Mouse (Mus musculus): ENCODE data around the gene St8sia6. TPM values are rescaled to one million over a fixed set of nuclear protein-coding genes. Genes with fewer than 3 reads are reported as not detected.

The St8sia6 gene
- polyA plus RNA-seq, 1 experiment: 0.61 TPM

GRCm38 (mm10) chr2:13768524-13768923 is 25.3 kb downstream of the St8sia6 start:
- H3K4me1 ChIP-seq (ENCODE audit: control insufficient read depth, insufficient read depth, low read length): no peaks in the 10 kb centered on the region
- H3K27ac ChIP-seq (ENCODE audit: insufficient read depth, low read length): no peak overlapping the region
- H3K4me3 ChIP-seq (ENCODE audit: insufficient read depth, low read length): no peak overlapping the region
- TF ChIP-seq CTCF (IDR thresholded peaks at IDR 0.05; ENCODE audit: extremely low read depth, insufficient read depth, low read length): no peak
- TF ChIP-seq POLR2A (IDR thresholded peaks at IDR 0.05; ENCODE audit: extremely low read depth, insufficient read depth, low read length): no peak

- H3K27ac ChIP-seq (ENCODE audit: insufficient read depth, low read length): peak overlapping the region; percentile 87
- no peak for TF ChIP-seq CTCF (IDR thresholded peaks at IDR 0.05; ENCODE audit: extremely low read depth, insufficient read depth, low read length)
- no peak for TF ChIP-seq POLR2A (IDR thresholded peaks at IDR 0.05; ENCODE audit: extremely low read depth, insufficient read depth, low read length)
- no peak overlapping the region for H3K4me3 ChIP-seq (ENCODE audit: insufficient read depth, low read length)
- no peaks in the 10 kb centered on the region for H3K4me1 ChIP-seq (ENCODE audit: control insufficient read depth, insufficient read depth, low read length)
Measured at GRCm38 (mm10) chr2:13767532-13768411, 26.1 kb downstream of the St8sia6 start.

GRCm38 (mm10) chr2:13760366-13760765 is 33.5 kb downstream of the St8sia6 start:
- Histone ChIP-seq H3K27ac (ENCODE audit: insufficient read depth, low read length) (no peak overlapping the region), H3K4me3 (ENCODE audit: insufficient read depth, low read length) (no peak overlapping the region), H3K4me1 (ENCODE audit: control insufficient read depth, insufficient read depth, low read length) (no peaks in the 10 kb centered on the region; the same call in 1 of the 2 replicates)
- TF ChIP-seq POLR2A (IDR thresholded peaks at IDR 0.05; ENCODE audit: extremely low read depth, insufficient read depth, low read length): no peak
- no peak for TF ChIP-seq CTCF (IDR thresholded peaks at IDR 0.05; ENCODE audit: extremely low read depth, insufficient read depth, low read length)

- Histone ChIP-seq H3K4me1 (ENCODE audit: control insufficient read depth, insufficient read depth, low read length) (no peaks in the 10 kb centered on the region; the same call in 1 of the 2 replicates), H3K27ac (ENCODE audit: insufficient read depth, low read length) (no peak overlapping the region), H3K4me3 (ENCODE audit: insufficient read depth, low read length) (no peak overlapping the region)
- no peak for TF ChIP-seq CTCF (IDR thresholded peaks at IDR 0.05; ENCODE audit: extremely low read depth, insufficient read depth, low read length)
- no peak for TF ChIP-seq POLR2A (IDR thresholded peaks at IDR 0.05; ENCODE audit: extremely low read depth, insufficient read depth, low read length)
Measured at GRCm38 (mm10) chr2:13757412-13757811, 36.5 kb downstream of the St8sia6 start.

GRCm38 (mm10) chr2:13755733-13756132 is 38.1 kb downstream of the St8sia6 start:
- no peak overlapping the region for H3K4me3 ChIP-seq (ENCODE audit: insufficient read depth, low read length)

GRCm38 (mm10) chr2:13751691-13752090 is 42.2 kb downstream of the St8sia6 start:
- H3K4me1 ChIP-seq (ENCODE audit: control insufficient read depth, insufficient read depth, low read length): no peaks in the 10 kb centered on the region; the same call in 1 of the 2 replicates
- no peak overlapping the region for H3K4me3 ChIP-seq (ENCODE audit: insufficient read depth, low read length)
- TF ChIP-seq POLR2A (IDR thresholded peaks at IDR 0.05; ENCODE audit: extremely low read depth, insufficient read depth, low read length) (no peak), CTCF (IDR thresholded peaks at IDR 0.05; ENCODE audit: extremely low read depth, insufficient read depth, low read length) (no peak)
- no peak overlapping the region for H3K27ac ChIP-seq (ENCODE audit: insufficient read depth, low read length)

More at GRCm38 (mm10) chr2:13755733-13756132, 38.1 kb downstream of the St8sia6 start:
- H3K27ac ChIP-seq (ENCODE audit: insufficient read depth, low read length): no peak overlapping the region
- no peak for TF ChIP-seq POLR2A (IDR thresholded peaks at IDR 0.05; ENCODE audit: extremely low read depth, insufficient read depth, low read length)
- TF ChIP-seq CTCF (IDR thresholded peaks at IDR 0.05; ENCODE audit: extremely low read depth, insufficient read depth, low read length): no peak
- no peaks in the 10 kb centered on the region; the same call in 1 of the 2 replicates for H3K4me1 ChIP-seq (ENCODE audit: control insufficient read depth, insufficient read depth, low read length)

GRCm38 (mm10) chr2:13750777-13751176 is 43.1 kb downstream of the St8sia6 start:
- Histone ChIP-seq H3K4me3 (ENCODE audit: insufficient read depth, low read length) (no peak overlapping the region), H3K27ac (ENCODE audit: insufficient read depth, low read length) (no peak overlapping the region), H3K4me1 (ENCODE audit: control insufficient read depth, insufficient read depth, low read length) (no peaks in the 10 kb centered on the region; the same call in 1 of the 2 replicates)
- TF ChIP-seq CTCF (IDR thresholded peaks at IDR 0.05; ENCODE audit: extremely low read depth, insufficient read depth, low read length): no peak
- TF ChIP-seq POLR2A (IDR thresholded peaks at IDR 0.05; ENCODE audit: extremely low read depth, insufficient read depth, low read length): no peak

GRCm38 (mm10) chr2:13750089-13750488 is 43.8 kb downstream of the St8sia6 start:
- no peak overlapping the region for H3K4me3 ChIP-seq (ENCODE audit: insufficient read depth, low read length)
- H3K4me1 ChIP-seq (ENCODE audit: control insufficient read depth, insufficient read depth, low read length): no peaks in the 10 kb centered on the region
- no peak overlapping the region for H3K27ac ChIP-seq (ENCODE audit: insufficient read depth, low read length)
- TF ChIP-seq POLR2A (IDR thresholded peaks at IDR 0.05; ENCODE audit: extremely low read depth, insufficient read depth, low read length) (no peak), CTCF (IDR thresholded peaks at IDR 0.05; ENCODE audit: extremely low read depth, insufficient read depth, low read length) (no peak)

- TF ChIP-seq POLR2A (IDR thresholded peaks at IDR 0.05; ENCODE audit: extremely low read depth, insufficient read depth, low read length) (no peak), CTCF (IDR thresholded peaks at IDR 0.05; ENCODE audit: extremely low read depth, insufficient read depth, low read length) (no peak)
- no peak overlapping the region for H3K4me3 ChIP-seq (ENCODE audit: insufficient read depth, low read length)
- H3K4me1 ChIP-seq (ENCODE audit: control insufficient read depth, insufficient read depth, low read length): no peaks in the 10 kb centered on the region
- H3K27ac ChIP-seq (ENCODE audit: insufficient read depth, low read length): no peak overlapping the region
Measured at GRCm38 (mm10) chr2:13749176-13749575, 44.7 kb downstream of the St8sia6 start.

GRCm38 (mm10) chr2:13747576-13747975 is 46.3 kb downstream of the St8sia6 start:
- Histone ChIP-seq H3K27ac (ENCODE audit: insufficient read depth, low read length) (no peak overlapping the region), H3K4me1 (ENCODE audit: control insufficient read depth, insufficient read depth, low read length) (no peaks in the 10 kb centered on the region), H3K4me3 (ENCODE audit: insufficient read depth, low read length) (no peak overlapping the region)
- TF ChIP-seq POLR2A (IDR thresholded peaks at IDR 0.05; ENCODE audit: extremely low read depth, insufficient read depth, low read length): no peak
- TF ChIP-seq CTCF (IDR thresholded peaks at IDR 0.05; ENCODE audit: extremely low read depth, insufficient read depth, low read length): no peak

All from cortical plate, adult 2 months (tissue).